Mouse (Mus musculus) small intestine, adult 2 months (tissue): ENCODE data around the gene Rmi2. TPM values are rescaled to one million over a fixed set of nuclear protein-coding genes. Genes with fewer than 3 reads are reported as not detected.

ENCODE experiments used
- H3K27ac ChIP-seq: fragments of 200-500 bp; 2 replicates; pipeline ENCODE4 v1.5.1; 2012; ENCODE audit warnings: low read depth, low read length, control low read depth, inconsistent platforms; ENCODE audit not compliant: insufficient read depth
- H3K27me3 ChIP-seq: fragments of 200-500 bp; 2 replicates; pipeline ENCODE4 v1.6.1; 2012; ENCODE audit warnings: mild to moderate bottlenecking, moderate library complexity, low read length, inconsistent platforms; ENCODE audit not compliant: control insufficient read depth, insufficient read depth
- H3K36me3 ChIP-seq: fragments of 200-500 bp; 2 replicates; pipeline ENCODE4 v1.6.1; 2012; ENCODE audit warnings: mild to moderate bottlenecking, low read length, control low read depth, inconsistent platforms; ENCODE audit not compliant: control insufficient read depth, insufficient read depth
- H3K4me1 ChIP-seq: fragments of 200-500 bp; 2 replicates; pipeline ENCODE4 v1.6.1; 2012; ENCODE audit warnings: low read length, inconsistent platforms, mixed read lengths; ENCODE audit not compliant: control insufficient read depth, insufficient read depth, insufficient read length
- H3K4me3 ChIP-seq: fragments of 200-500 bp; 2 replicates; pipeline ENCODE4 v1.5.1; 2012; ENCODE audit warnings: low read depth, mild to moderate bottlenecking, control low read depth, inconsistent platforms, low read length, moderate library complexity
- CTCF ChIP-seq: fragments of 200-500 bp; IDR thresholded peaks from 2 replicates; pipeline ENCODE4 v1.5.1; 2012; ENCODE audit warnings: low read depth, mild to moderate bottlenecking, control low read depth, inconsistent platforms, low read length, moderate library complexity, mixed read lengths; ENCODE audit not compliant: insufficient replicate concordance, insufficient read length; ENCODE audit errors: extremely low read depth
- POLR2A ChIP-seq: fragments of 200-500 bp; IDR thresholded peaks from 2 replicates; pipeline ENCODE4 v1.6.1; 2012; ENCODE audit warnings: low read depth, mild to moderate bottlenecking, control low read depth, inconsistent platforms, low read length, moderate library complexity
- WGBS: fragments of 180-500 bp; shearing (Covaris S2); methylation state at CpG from one replicate; pipeline ENCODE4 v1.1.7; 2018; 5-methylcytosine and 5-hydroxymethylcytosine counted together
- polyA plus RNA-seq: library from polyadenylated mRNA; depleted of rRNA; stranded (reverse); fragments of >200 nt; gene quantifications from 2 replicates; pipeline ENCODE4 v1.2.3, GENCODE M21; 2012

Rmi2 gene
- polyA plus RNA-seq, 1 experiment, result 8.4 TPM

DNA sequence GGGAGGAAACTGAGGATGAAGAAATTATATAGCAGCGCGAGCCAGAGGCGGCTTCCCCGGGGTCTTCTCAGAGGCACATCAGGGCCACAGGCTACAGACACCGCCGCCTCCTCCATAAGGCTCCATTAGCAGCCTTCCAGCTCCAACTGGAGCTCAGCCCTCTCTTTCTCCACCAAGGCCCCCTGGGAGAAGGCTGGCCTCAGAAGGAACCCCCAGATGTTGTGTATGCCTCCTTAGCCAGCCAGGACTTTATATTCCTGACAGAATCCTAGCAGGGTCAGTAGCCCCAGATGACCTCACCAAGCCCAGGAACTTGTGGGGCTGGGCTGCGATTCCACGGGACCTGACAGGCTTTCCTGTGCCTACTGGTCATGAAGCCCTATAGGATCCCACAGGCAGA, 32.0 kb downstream of the Rmi2 start:
- 93% methylated on average over 8 of the region's 8 CpGs for WGBS

DNA sequence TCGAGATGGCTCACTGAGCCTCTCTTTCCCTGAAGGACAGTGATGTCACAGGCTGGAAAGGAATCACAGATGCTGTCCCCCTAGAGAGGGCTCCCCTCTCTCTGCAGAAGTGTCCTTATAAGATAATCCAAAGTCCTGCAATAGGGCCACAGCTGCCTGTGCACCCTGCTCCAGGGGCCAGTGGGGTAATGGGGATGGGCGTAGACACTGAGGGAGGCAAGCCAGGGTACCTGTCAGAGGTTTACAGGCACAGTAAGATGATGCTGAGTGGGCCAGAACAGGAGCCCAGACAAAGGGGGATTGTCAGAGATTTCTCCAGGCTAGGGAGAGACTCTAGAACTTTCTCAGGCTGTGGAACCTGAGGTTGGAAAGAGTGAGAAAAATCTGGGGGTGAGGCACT, 32.6 kb downstream of the Rmi2 start:
- H3K27ac ChIP-seq, result no peak overlapping the region
- TF ChIP-seq CTCF (no peak), POLR2A (no peak)
- 84% methylated on average over 2 of the region's 2 CpGs for WGBS
- H3K4me3 ChIP-seq, result no peak overlapping the region
- no peaks in the 10 kb centered on the region for H3K36me3 ChIP-seq
- H3K27me3 ChIP-seq, result no peaks in the 10 kb centered on the region
- no peaks in the 10 kb centered on the region for H3K4me1 ChIP-seq

More for the DNA sequence above, 32.0 kb downstream of the Rmi2 start:
- Histone ChIP-seq H3K27me3 (no peaks in the 10 kb centered on the region), H3K4me3 (no peak overlapping the region), H3K36me3 (no peaks in the 10 kb centered on the region), H3K27ac (no peak overlapping the region), H3K4me1 (no peaks in the 10 kb centered on the region)
- no peak for TF ChIP-seq POLR2A
- TF ChIP-seq CTCF, result peak; percentile 2; the same call in 1 of the 2 replicates

DNA sequence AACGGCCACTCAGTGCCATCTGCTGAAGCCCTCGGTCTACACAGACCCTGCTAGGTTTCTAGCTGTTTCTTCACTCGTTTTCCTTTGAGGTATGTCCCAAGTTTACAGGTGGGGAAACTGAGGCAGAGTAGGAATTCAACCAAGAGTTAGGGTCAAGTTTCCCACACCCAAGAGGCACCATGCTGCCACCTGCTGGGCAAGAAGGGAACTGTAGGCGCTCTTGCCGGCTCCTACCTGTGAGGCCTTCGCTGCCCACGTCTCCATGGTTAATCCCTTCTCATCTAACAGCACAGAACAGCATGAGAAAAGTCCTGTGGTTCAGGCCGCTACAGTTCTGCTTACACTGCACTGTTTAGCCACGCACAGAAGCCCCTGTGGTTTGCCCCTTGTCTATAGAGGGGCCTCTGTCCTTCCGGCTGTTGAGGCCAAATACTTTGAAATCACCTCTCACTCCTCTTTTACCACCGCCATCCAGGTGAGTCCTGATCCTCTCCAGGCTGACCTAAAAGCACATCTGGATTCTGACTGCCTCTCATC, 33.1 kb downstream of the Rmi2 start:
- no peak overlapping the region for H3K4me3 ChIP-seq
- no peaks in the 10 kb centered on the region for H3K27me3 ChIP-seq
- no peaks in the 10 kb centered on the region for H3K4me1 ChIP-seq
- TF ChIP-seq POLR2A (no peak), CTCF (peak; percentile 94)
- no peaks in the 10 kb centered on the region for H3K36me3 ChIP-seq
- 49% methylated on average over 11 of the region's 11 CpGs for WGBS
- H3K27ac ChIP-seq, result no peak overlapping the region

DNA sequence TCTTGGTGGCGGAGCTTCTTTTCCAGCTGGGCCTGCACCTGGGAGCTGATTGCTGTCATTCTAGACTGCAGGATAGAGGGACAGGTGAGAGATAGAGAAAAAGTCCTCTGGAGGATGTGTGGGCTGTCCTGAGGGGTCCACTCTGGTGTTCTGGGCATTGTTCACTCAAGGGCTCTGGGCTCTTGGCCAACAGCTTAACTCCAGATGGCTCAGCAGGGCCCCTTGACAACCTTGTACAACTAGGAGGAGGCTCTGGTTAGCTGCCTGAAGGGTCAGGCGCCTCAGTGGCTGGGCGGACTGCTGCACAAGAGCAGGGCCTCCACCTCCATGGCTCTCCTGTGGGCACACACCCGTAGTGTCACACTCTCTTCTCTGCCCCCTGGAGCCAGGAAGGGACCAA, 36.1 kb downstream of the Rmi2 start:
- H3K4me3 ChIP-seq, result no peak overlapping the region
- no peaks in the 10 kb centered on the region for H3K36me3 ChIP-seq
- H3K27me3 ChIP-seq, result no peaks in the 10 kb centered on the region
- WGBS, result 58% methylated on average over 4 of the region's 4 CpGs
- H3K4me1 ChIP-seq, result no peaks in the 10 kb centered on the region
- H3K27ac ChIP-seq, result no peak overlapping the region
- TF ChIP-seq POLR2A (no peak), CTCF (no peak)

DNA sequence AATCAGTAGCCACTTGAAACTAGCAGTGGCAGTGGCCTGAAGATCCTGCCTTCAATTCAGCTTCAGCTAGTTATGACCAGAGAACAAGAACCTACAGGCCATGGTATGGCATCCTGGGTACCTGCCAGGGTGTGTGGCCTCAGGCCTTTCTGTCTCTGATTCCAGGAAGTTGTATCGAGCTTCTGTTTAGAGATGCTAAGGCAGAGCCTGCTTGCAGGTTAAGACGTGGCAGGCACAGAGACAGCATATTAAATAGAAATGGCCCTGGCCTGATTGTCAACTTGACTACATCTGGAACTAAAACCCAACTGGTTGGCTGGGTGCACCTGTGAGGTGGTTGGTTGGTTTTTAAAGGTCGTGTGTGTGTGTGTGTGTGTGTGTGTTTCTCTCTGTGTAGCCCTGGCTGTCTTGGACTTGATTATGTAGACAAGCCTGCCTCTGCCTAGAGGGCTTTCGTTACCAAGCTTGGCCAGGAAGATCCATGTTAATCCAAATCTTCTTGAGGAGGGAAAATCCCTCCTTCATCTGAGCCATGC, 38.0 kb downstream of the Rmi2 start:
- no peaks in the 10 kb centered on the region for H3K4me1 ChIP-seq
- TF ChIP-seq CTCF (no peak), POLR2A (no peak)
- H3K27ac ChIP-seq, result no peak overlapping the region
- H3K4me3 ChIP-seq, result no peak overlapping the region
- no peaks in the 10 kb centered on the region for H3K36me3 ChIP-seq
- WGBS, result 57% methylated on average over 4 of the region's 4 CpGs
- H3K27me3 ChIP-seq, result no peaks in the 10 kb centered on the region

DNA sequence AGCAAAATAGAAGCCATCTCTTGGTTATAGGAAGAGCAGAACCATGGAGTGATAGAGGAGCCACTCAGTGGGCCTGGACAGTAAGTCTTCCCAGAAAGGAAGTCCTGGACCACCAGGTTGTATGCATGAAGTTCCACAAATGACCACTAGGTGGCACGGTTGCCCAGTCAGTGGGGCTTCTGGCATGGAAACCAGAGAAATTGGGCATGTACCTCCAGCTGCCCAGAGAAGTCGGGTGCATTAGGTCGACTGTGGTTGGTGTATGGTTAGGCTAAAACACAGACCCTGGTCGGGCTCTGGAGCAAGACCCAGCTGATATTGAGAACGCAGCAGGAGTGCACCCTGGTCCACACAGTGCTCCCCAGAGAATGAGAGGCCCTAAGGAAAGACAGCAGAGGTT, 38.8 kb downstream of the Rmi2 start:
- Histone ChIP-seq H3K4me1 (no peaks in the 10 kb centered on the region), H3K36me3 (no peaks in the 10 kb centered on the region), H3K27ac (no peak overlapping the region), H3K27me3 (no peaks in the 10 kb centered on the region), H3K4me3 (no peak overlapping the region)
- TF ChIP-seq CTCF (peak; percentile 94; the same call in 1 of the 2 replicates), POLR2A (no peak)
- 2% methylated on average over 5 of the region's 5 CpGs for WGBS

DNA sequence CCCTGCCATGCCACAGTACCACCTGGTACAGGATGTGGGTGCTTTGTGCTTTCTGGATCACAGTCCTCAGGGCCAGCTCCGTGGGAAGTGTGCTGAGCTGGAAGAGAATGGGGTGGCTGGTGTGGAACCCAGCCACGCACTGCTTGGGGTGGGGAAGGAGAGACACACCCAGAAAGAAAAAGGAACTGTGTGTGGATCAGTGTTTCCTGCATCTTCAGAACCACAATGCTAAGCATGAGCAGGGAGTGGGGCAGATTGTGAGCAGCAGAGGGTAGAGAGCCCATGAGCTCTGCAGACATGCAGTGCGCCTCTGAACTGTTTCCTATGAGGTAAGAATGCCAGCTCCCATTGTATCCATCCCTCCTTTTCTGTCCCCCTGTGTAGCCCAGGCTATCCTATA, 43.4 kb downstream of the Rmi2 start:
- Histone ChIP-seq H3K36me3 (no peaks in the 10 kb centered on the region), H3K27me3 (no peaks in the 10 kb centered on the region), H3K27ac (no peak overlapping the region), H3K4me3 (no peak overlapping the region), H3K4me1 (peaks cover 9% of the 10 kb centered on the region)
- 60% methylated on average over 3 of the region's 3 CpGs for WGBS
- TF ChIP-seq CTCF, result no peak
- no peak for TF ChIP-seq POLR2A
